Mouse (Mus musculus): Measurements from ENCODE around the gene Cyb5rl. TPM values are rescaled to one million over a fixed set of nuclear protein-coding genes. Genes with fewer than 3 reads are reported as not detected.
A peak's percentile ranks its signal among the peaks of the same experiment; 100 is the strongest.

The Cyb5rl gene
- polyA plus RNA-seq, 1 experiment: 9.4 TPM

- peak; percentile 42 for DNase-seq
- Histone ChIP-seq H3K27ac (ENCODE audit: control insufficient read depth, insufficient read depth, low read length) (no peak overlapping the region), H3K36me3 (ENCODE audit: control insufficient read depth, insufficient read depth, low read length) (no peaks in the 10 kb centered on the region), H3K4me3 (ENCODE audit: control insufficient read depth, insufficient read depth, low read length) (no peak overlapping the region), H3K4me1 (replicated peaks; ENCODE audit: control insufficient read depth, insufficient read depth, low read length) (peaks cover 15% of the 10 kb centered on the region), H3K27me3 (ENCODE audit: control insufficient read depth, insufficient read depth, low read length) (no peaks in the 10 kb centered on the region)
- WGBS: 26% methylated on average over 9 of the region's 9 CpGs
- TF ChIP-seq POLR2A (IDR thresholded peaks at IDR 0.05; ENCODE audit: control insufficient read depth, extremely low read depth, insufficient read depth, low read length, poor library complexity) (no peak), CTCF (IDR thresholded peaks at IDR 0.05; ENCODE audit: borderline replicate concordance, control insufficient read depth, extremely low read depth, insufficient read depth, low read length, poor library complexity) (no peak)
These were observed 63.7 kb downstream of the Cyb5rl start for GRCm38 (mm10) chr4:107130534-107130933.

DNA sequence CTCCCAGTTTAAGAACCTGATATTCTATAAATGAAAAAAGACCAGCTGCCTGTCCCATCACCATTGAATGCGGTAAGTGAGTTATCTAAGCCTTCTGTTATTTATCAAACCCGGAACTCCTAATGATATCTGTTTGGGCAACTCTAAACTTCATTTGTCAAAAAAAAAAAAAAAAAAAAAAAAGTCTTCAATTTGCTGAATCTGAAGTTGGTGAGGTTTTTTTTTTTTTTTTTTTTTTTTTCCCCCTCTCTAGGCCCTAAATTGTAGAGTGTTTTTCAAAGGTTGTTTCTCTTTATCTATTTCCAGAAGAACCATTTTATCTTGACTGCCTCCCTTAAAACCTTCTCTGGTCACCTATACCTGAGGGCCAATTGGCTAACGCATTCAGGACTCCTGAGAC is 68.1 kb downstream of the Cyb5rl start:
- WGBS: 97% methylated on average over 3 of the region's 3 CpGs
- Histone ChIP-seq H3K36me3 (ENCODE audit: control insufficient read depth, insufficient read depth, low read length) (peaks cover 5% of the 10 kb centered on the region), H3K27ac (ENCODE audit: control insufficient read depth, insufficient read depth, low read length) (no peak overlapping the region), H3K4me3 (ENCODE audit: control insufficient read depth, insufficient read depth, low read length) (no peak overlapping the region), H3K27me3 (ENCODE audit: control insufficient read depth, insufficient read depth, low read length) (no peaks in the 10 kb centered on the region), H3K4me1 (replicated peaks; ENCODE audit: control insufficient read depth, insufficient read depth, low read length) (peaks cover 10% of the 10 kb centered on the region)
- no peak for TF ChIP-seq POLR2A (IDR thresholded peaks at IDR 0.05; ENCODE audit: control insufficient read depth, extremely low read depth, insufficient read depth, low read length, poor library complexity)
- TF ChIP-seq CTCF (IDR thresholded peaks at IDR 0.05; ENCODE audit: borderline replicate concordance, control insufficient read depth, extremely low read depth, insufficient read depth, low read length, poor library complexity): no peak
- no peak for DNase-seq

- TF ChIP-seq POLR2A (IDR thresholded peaks at IDR 0.05; ENCODE audit: control insufficient read depth, extremely low read depth, insufficient read depth, low read length, poor library complexity) (no peak), CTCF (IDR thresholded peaks at IDR 0.05; ENCODE audit: borderline replicate concordance, control insufficient read depth, extremely low read depth, insufficient read depth, low read length, poor library complexity) (no peak)
- WGBS: 67% methylated on average over 5 of the region's 5 CpGs
These were observed 68.9 kb downstream of the Cyb5rl start for GRCm38 (mm10) chr4:107135663-107136062.

DNA sequence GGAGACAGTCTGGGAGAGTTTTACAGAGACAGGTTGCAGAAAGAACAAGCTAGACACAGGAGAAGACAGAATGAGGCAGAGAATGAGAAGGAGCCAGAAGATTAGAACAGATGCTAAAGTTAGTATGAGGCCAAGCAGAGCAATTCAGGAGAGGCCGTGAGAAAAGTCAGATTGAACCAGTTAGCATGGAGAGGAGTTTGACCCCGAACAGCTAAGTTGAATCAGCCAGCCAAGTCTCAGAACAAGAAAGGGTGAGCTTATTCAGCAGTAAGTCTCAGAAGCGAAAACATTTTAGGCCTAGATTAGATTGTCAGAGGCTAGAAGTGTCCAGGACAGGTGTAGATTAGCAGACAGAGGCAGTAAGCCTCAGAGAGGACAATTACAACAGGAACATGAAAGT is 69.7 kb downstream of the Cyb5rl start:
- no peaks in the 10 kb centered on the region for H3K27me3 ChIP-seq (ENCODE audit: control insufficient read depth, insufficient read depth, low read length)
- H3K36me3 ChIP-seq (ENCODE audit: control insufficient read depth, insufficient read depth, low read length): peaks cover 5% of the 10 kb centered on the region
- no peak overlapping the region for H3K27ac ChIP-seq (ENCODE audit: control insufficient read depth, insufficient read depth, low read length)
- no peaks in the 10 kb centered on the region for H3K4me1 ChIP-seq (replicated peaks; ENCODE audit: control insufficient read depth, insufficient read depth, low read length)
- TF ChIP-seq CTCF (IDR thresholded peaks at IDR 0.05; ENCODE audit: borderline replicate concordance, control insufficient read depth, extremely low read depth, insufficient read depth, low read length, poor library complexity): no peak
- no peak for TF ChIP-seq POLR2A (IDR thresholded peaks at IDR 0.05; ENCODE audit: control insufficient read depth, extremely low read depth, insufficient read depth, low read length, poor library complexity)
- no peak overlapping the region for H3K4me3 ChIP-seq (ENCODE audit: control insufficient read depth, insufficient read depth, low read length)
- DNase-seq: no peak
- WGBS: 95% methylated on average over 3 of the region's 3 CpGs

More at GRCm38 (mm10) chr4:107135663-107136062, 68.9 kb downstream of the Cyb5rl start:
- H3K27ac ChIP-seq (ENCODE audit: control insufficient read depth, insufficient read depth, low read length): no peak overlapping the region
- H3K4me1 ChIP-seq (replicated peaks; ENCODE audit: control insufficient read depth, insufficient read depth, low read length): peaks cover 5% of the 10 kb centered on the region
- DNase-seq: no peak
- H3K36me3 ChIP-seq (ENCODE audit: control insufficient read depth, insufficient read depth, low read length): peaks cover 5% of the 10 kb centered on the region
- no peak overlapping the region for H3K4me3 ChIP-seq (ENCODE audit: control insufficient read depth, insufficient read depth, low read length)
- no peaks in the 10 kb centered on the region for H3K27me3 ChIP-seq (ENCODE audit: control insufficient read depth, insufficient read depth, low read length)

Other genes starting within 250 kb of the Cyb5rl start
- 130 and 147 TPM in 2 replicates for gene Ssbp3, start 156.3 kb upstream of the Cyb5rl start, polyA plus RNA-seq (2012; rRNA removed)
- gene Mrpl37, start 120 bp upstream of the Cyb5rl start, polyA plus RNA-seq (2012; rRNA removed): 82.5 and 94.7 TPM in 2 replicates
- gene Cdcp2, start 29.9 kb downstream of the Cyb5rl start, polyA plus RNA-seq (2012; rRNA removed): 0.33 and 0.46 TPM in 2 replicates
- gene Tmem59, start 111.4 kb downstream of the Cyb5rl start, polyA plus RNA-seq (2012; rRNA removed): 167 and 194 TPM in 2 replicates
- 13.8 and 14.7 TPM in 2 replicates for gene Tceanc2, start 112.1 kb downstream of the Cyb5rl start, polyA plus RNA-seq (2012; rRNA removed)
- 0.92 and 1.0 TPM in 2 replicates for gene Ldlrad1, start 142.2 kb downstream of the Cyb5rl start, polyA plus RNA-seq (2012; rRNA removed)
- 51.3 and 61.7 TPM in 2 replicates for gene Lrrc42, start 186.5 kb downstream of the Cyb5rl start, polyA plus RNA-seq (2012; rRNA removed)
- gene Hspb11, start 186.6 kb downstream of the Cyb5rl start, polyA plus RNA-seq (2012; rRNA removed): 8.5 and 8.9 TPM in 2 replicates
- gene Dio1, start 240.2 kb downstream of the Cyb5rl start, polyA plus RNA-seq (2012; rRNA removed): 9.3 and 9.7 TPM in 2 replicates
- 52.0 and 57.1 TPM in 2 replicates for gene Yipf1, start 247.4 kb downstream of the Cyb5rl start, polyA plus RNA-seq (2012; rRNA removed)

Data from thymus, adult 2 months (tissue).